Mouse (Mus musculus) heart, postnatal 0 days (tissue): Measurements from ENCODE around the gene Ces3a. TPM values are rescaled to one million over a fixed set of nuclear protein-coding genes. Genes with fewer than 3 reads are reported as not detected.
"Not testable (repeated sequence)": the region's sequence is repeated elsewhere in the genome, so short reads cannot be mapped to it uniquely, and the experiment has no call there.

Experiments
- ATAC-seq: fragments of 200-750 bp; cut with Nextera tagmentation; 2 replicates; pipeline ENCODE4 v1.8.0; 2017; ENCODE audit warnings: low read depth, moderate number of reproducible peaks, moderate library complexity; ENCODE audit not compliant: insufficient read depth
- DNase-seq: peaks from one replicate; pipeline ENCODE4 v3.0.0-alpha.2; 2016; ENCODE audit warnings: low spot score
- H3K27ac ChIP-seq: fragments of 300-500 bp; sonication (generic); 2 replicates; pipeline ENCODE4 v1.5.1; 2014; ENCODE audit warnings: low read depth, mild to moderate bottlenecking
- H3K27me3 ChIP-seq: fragments of 300-500 bp; sonication (generic); 2 replicates; pipeline ENCODE4 v1.6.1; 2014; ENCODE audit warnings: low read length, mixed read lengths; ENCODE audit not compliant: control insufficient read depth, insufficient read depth
- H3K36me3 ChIP-seq: fragments of 300-500 bp; sonication (generic); replicated peaks from 2 replicates; pipeline ENCODE4 v1.6.1; 2014; ENCODE audit warnings: low read length, mixed read lengths; ENCODE audit not compliant: control insufficient read depth, insufficient read depth
- H3K4me1 ChIP-seq: fragments of 300-500 bp; sonication (generic); 2 replicates; pipeline ENCODE4 v1.6.1; 2014; ENCODE audit warnings: antibody characterized with exemption; ENCODE audit not compliant: control insufficient read depth, insufficient read depth
- H3K4me2 ChIP-seq: fragments of 300-500 bp; sonication (generic); 2 replicates; pipeline ENCODE4 v1.6.1; 2014; ENCODE audit warnings: low read depth, mild to moderate bottlenecking, low read length, moderate library complexity
- H3K4me3 ChIP-seq: fragments of 300-500 bp; sonication (generic); 2 replicates; pipeline ENCODE4 v1.5.1; 2014; ENCODE audit warnings: low read depth, low read length
- H3K9ac ChIP-seq: fragments of 300-500 bp; sonication (generic); replicated peaks from 2 replicates; pipeline ENCODE4 v1.6.1; 2014; ENCODE audit warnings: low read depth, low read length, mixed read lengths
- H3K9me3 ChIP-seq: fragments of 300-500 bp; sonication (generic); replicated peaks from 2 replicates; pipeline ENCODE4 v1.6.1; 2016; ENCODE audit warnings: low read length; ENCODE audit not compliant: control insufficient read depth
- CTCF ChIP-seq: IDR thresholded peaks from 2 replicates; pipeline ENCODE4 v1.5.1; 2016; ENCODE audit warnings: antibody characterized with exemption, control low read depth, low read depth
- EP300 ChIP-seq: IDR thresholded peaks from 2 replicates; pipeline ENCODE4 v1.6.1; 2016; ENCODE audit warnings: antibody characterized with exemption, low read depth
- WGBS: fragments of 180-500 bp; shearing (Covaris S2); extraction: QIAGEN DNeasy Blood & Tissue Kit; methylation state at CpG from one replicate; pipeline ENCODE4 v1.1.7; 2014; 5-methylcytosine and 5-hydroxymethylcytosine counted together
- polyA plus RNA-seq: library from polyadenylated mRNA; unstranded; fragments of >200 nt; fragmentation: Nextera tagmentation; extraction: Ambion mirVana; gene quantifications from 2 replicates; pipeline ENCODE4 v1.2.1, GENCODE M21; 2015
- total RNA-seq: library from RNA; depleted of rRNA; stranded (reverse); fragments of >200 nt; gene quantifications from 2 replicates; pipeline ENCODE4 v1.2.3, GENCODE M21; 2014; ENCODE audit warnings: low replicate concordance

The Ces3a gene
- total and polyA plus RNA-seq, 2 experiments from 2014 or later: not detected

- Histone ChIP-seq H3K4me3 (no peak overlapping the region), H3K27ac (no peak overlapping the region), H3K4me2 (no peak overlapping the region), H3K9ac (no peak overlapping the region), H3K4me1 (no peaks in the 10 kb centered on the region), H3K9me3 (0 out of 2 replicates have a peak, but pooled peaks cover 3% of the 10 kb centered on the region), H3K36me3 (no peaks in the 10 kb centered on the region), H3K27me3 (no peaks in the 10 kb centered on the region)
- ATAC-seq: no peak
- no peak for TF ChIP-seq EP300
- no peak for TF ChIP-seq CTCF
- DNase-seq: no peak
Observed at GRCm38 (mm10) chr8:105060056-105060455, 11.7 kb downstream of the Ces3a start.

- 0 out of 2 replicates have a peak, but pooled peaks cover 3% of the 10 kb centered on the region for H3K9me3 ChIP-seq
- no peak for ATAC-seq
- H3K27ac ChIP-seq: no peak overlapping the region
- peak; percentile 17 for DNase-seq
- no peak overlapping the region for H3K4me3 ChIP-seq
- no peaks in the 10 kb centered on the region for H3K4me1 ChIP-seq
- H3K27me3 ChIP-seq: no peaks in the 10 kb centered on the region
- H3K9ac ChIP-seq: no peak overlapping the region
- TF ChIP-seq EP300: no peak
- TF ChIP-seq CTCF: peak; percentile 72
- H3K4me2 ChIP-seq: no peak overlapping the region
- WGBS: 7% methylated on average over 1 of the region's 1 CpGs
- H3K36me3 ChIP-seq: no peaks in the 10 kb centered on the region
Observed at GRCm38 (mm10) chr8:105066761-105067160, 18.4 kb downstream of the Ces3a start.

GRCm38 (mm10) chr8:105067905-105068304 lies 19.5 kb downstream of the Ces3a start:
- not testable (repeated sequence) for H3K4me3 ChIP-seq, H3K4me2 ChIP-seq, H3K9ac ChIP-seq, H3K36me3 ChIP-seq, H3K27ac ChIP-seq, ATAC-seq, DNase-seq, H3K27me3 ChIP-seq, H3K4me1 ChIP-seq, H3K9me3 ChIP-seq
- 61% methylated on average over 7 of the region's 7 CpGs for WGBS

- H3K9ac ChIP-seq: no peak overlapping the region
- TF ChIP-seq EP300: no peak
- TF ChIP-seq CTCF: no peak
- no peaks in the 10 kb centered on the region for H3K4me1 ChIP-seq
- no peaks in the 10 kb centered on the region for H3K36me3 ChIP-seq
- no peak overlapping the region for H3K27ac ChIP-seq
- no peak overlapping the region for H3K4me3 ChIP-seq
- DNase-seq (no peak), ATAC-seq (no peak)
- 0 out of 2 replicates have a peak, but pooled peaks cover 3% of the 10 kb centered on the region for H3K9me3 ChIP-seq
- no peak overlapping the region for H3K4me2 ChIP-seq
- H3K27me3 ChIP-seq: no peaks in the 10 kb centered on the region
Observed at GRCm38 (mm10) chr8:105068971-105069370, 20.6 kb downstream of the Ces3a start.

- Histone ChIP-seq H3K36me3 (no peaks in the 10 kb centered on the region), H3K4me3 (no peak overlapping the region), H3K4me2 (no peak overlapping the region), H3K27me3 (no peaks in the 10 kb centered on the region), H3K27ac (no peak overlapping the region), H3K9me3 (no peaks in the 10 kb centered on the region), H3K9ac (no peak overlapping the region), H3K4me1 (no peaks in the 10 kb centered on the region)
- TF ChIP-seq EP300: no peak
- no peak for TF ChIP-seq CTCF
- ATAC-seq (no peak), DNase-seq (no peak)
- WGBS: 96% methylated on average over 4 of the region's 4 CpGs
Observed at GRCm38 (mm10) chr8:105076601-105077000, 28.2 kb downstream of the Ces3a start.

- H3K27ac ChIP-seq: no peak overlapping the region
- 63% methylated on average over 6 of the region's 6 CpGs for WGBS
- H3K4me3 ChIP-seq: no peak overlapping the region
- H3K4me1 ChIP-seq: no peaks in the 10 kb centered on the region
- DNase-seq: no peak
- H3K9ac ChIP-seq: no peak overlapping the region
- H3K4me2 ChIP-seq: no peak overlapping the region
- no peaks in the 10 kb centered on the region for H3K36me3 ChIP-seq
- no peaks in the 10 kb centered on the region for H3K27me3 ChIP-seq
- no peaks in the 10 kb centered on the region for H3K9me3 ChIP-seq
- TF ChIP-seq EP300: no peak
- no peak for TF ChIP-seq CTCF
- no peak for ATAC-seq
Observed at GRCm38 (mm10) chr8:105077071-105077470, 28.7 kb downstream of the Ces3a start.
